Mouse (Mus musculus) megakaryocyte, adult 5-6 weeks (primary cell): Measurements from ENCODE around the gene Vwa8. TPM values are rescaled to one million over a fixed set of nuclear protein-coding genes. Genes with fewer than 3 reads are reported as not detected.

Experiments
- ATAC-seq: 2 replicates; pipeline ENCODE4 v1.8.0; 2016; ENCODE audit warnings: mild to moderate bottlenecking, inconsistent platforms; ENCODE audit not compliant: poor library complexity, severe bottlenecking
- total RNA-seq, 2 experiments: library from RNA; stranded (forward) in 1 of 2; stranded (reverse) in 1 of 2; fragments of 153-499, 151-499 nt in 1 of 2; fragments of 221-1000, 200-1000 nt in 1 of 2; gene quantifications; 2 replicates each; pipeline versions ENCODE4 v1.2.3 to v1.2.4; 2015 to 2017

Vwa8 gene
- 7.9 and 9.0 TPM in 2 replicates for total RNA-seq (2015)
- total RNA-seq (2017): 7.5 and 9.4 TPM in 2 replicates

GRCm38 (mm10) chr14:78848941-78849911 is at the start of gene Vwa8:
Gene Vwa8, plus strand, starts transcription at chr14:78849052.
- ATAC-seq: peak; percentile 93

GRCm38 (mm10) chr14:78802378-78802777 is 46.5 kb upstream of the Vwa8 start:
- 0 out of 2 replicates have a peak, but pooled peaks have one; percentile 33 for ATAC-seq

- no peak for ATAC-seq
These were observed 44.9 kb upstream of the Vwa8 start for GRCm38 (mm10) chr14:78803924-78804323.

- no peak for ATAC-seq
These were observed 36.0 kb upstream of the Vwa8 start for GRCm38 (mm10) chr14:78812896-78813295.

- no peak for ATAC-seq
These were observed 32.4 kb upstream of the Vwa8 start for GRCm38 (mm10) chr14:78816411-78816810.

GRCm38 (mm10) chr14:78817651-78818050 is 31.2 kb upstream of the Vwa8 start:
- no peak for ATAC-seq

- ATAC-seq: no peak
These were observed 30.4 kb upstream of the Vwa8 start for GRCm38 (mm10) chr14:78818406-78818805.

- ATAC-seq: no peak
These were observed 24.8 kb upstream of the Vwa8 start for GRCm38 (mm10) chr14:78824013-78824412.

- no peak for ATAC-seq
These were observed 24.3 kb upstream of the Vwa8 start for GRCm38 (mm10) chr14:78824507-78824906.

GRCm38 (mm10) chr14:78831158-78831557 is 17.7 kb upstream of the Vwa8 start:
- no peak for ATAC-seq

- ATAC-seq: no peak
These were observed 904 bp upstream of the Vwa8 start for GRCm38 (mm10) chr14:78847948-78848347.

- ATAC-seq: no peak
These were observed 375 bp upstream of the Vwa8 start for GRCm38 (mm10) chr14:78848477-78848876.

- no peak for ATAC-seq
These were observed 1.2 kb downstream of the Vwa8 start for GRCm38 (mm10) chr14:78849961-78850578.

GRCm38 (mm10) chr14:78850666-78851065 is 1.8 kb downstream of the Vwa8 start:
- no peak for ATAC-seq

GRCm38 (mm10) chr14:78851366-78851765 is 2.5 kb downstream of the Vwa8 start:
- no peak for ATAC-seq

GRCm38 (mm10) chr14:78852401-78853246 is 3.8 kb downstream of the Vwa8 start:
- ATAC-seq: no peak

GRCm38 (mm10) chr14:78861156-78861555 is 12.3 kb downstream of the Vwa8 start:
- ATAC-seq: no peak

- ATAC-seq: no peak
These were observed 21.2 kb downstream of the Vwa8 start for GRCm38 (mm10) chr14:78870036-78870435.

- no peak for ATAC-seq
These were observed 28.3 kb downstream of the Vwa8 start for GRCm38 (mm10) chr14:78877176-78877575.

- ATAC-seq: no peak
These were observed 29.7 kb downstream of the Vwa8 start for GRCm38 (mm10) chr14:78878402-78879045.
